Mouse (Mus musculus) fat pad, adult 2 months (tissue): ENCODE measurements around the gene Cnksr3.

ENCODE experiments used
- DNase-seq: peaks from one replicate; pipeline ENCODE4 v3.0.0-alpha.2; 2011; ENCODE audit warnings: low read depth, low spot score; ENCODE audit errors: extremely low read depth

Gene Cnksr3

GRCm38 (mm10) chr10:7149671-7150595, 62.1 kb downstream of the Cnksr3 start:
- DNase-seq, result no peak

DNA sequence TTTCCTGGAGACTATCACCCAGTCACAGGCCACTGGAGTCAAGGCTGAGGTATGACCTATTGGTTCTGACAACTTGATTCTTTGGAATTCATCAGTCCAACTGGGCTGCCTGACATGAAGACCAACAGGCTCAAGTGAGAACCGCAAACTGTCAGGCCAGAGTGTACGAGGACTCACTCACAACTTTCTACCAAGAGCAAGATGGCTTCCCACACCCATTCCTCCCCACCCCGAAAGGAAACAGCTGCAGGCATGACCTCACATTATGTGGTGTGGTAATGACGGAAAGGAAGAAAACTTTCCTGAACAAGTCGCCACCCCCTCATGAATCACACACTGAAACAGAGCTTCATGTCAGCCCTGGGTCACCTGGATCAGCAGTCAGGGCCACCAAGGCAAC, 66.4 kb downstream of the Cnksr3 start:
- no peak for DNase-seq

DNA sequence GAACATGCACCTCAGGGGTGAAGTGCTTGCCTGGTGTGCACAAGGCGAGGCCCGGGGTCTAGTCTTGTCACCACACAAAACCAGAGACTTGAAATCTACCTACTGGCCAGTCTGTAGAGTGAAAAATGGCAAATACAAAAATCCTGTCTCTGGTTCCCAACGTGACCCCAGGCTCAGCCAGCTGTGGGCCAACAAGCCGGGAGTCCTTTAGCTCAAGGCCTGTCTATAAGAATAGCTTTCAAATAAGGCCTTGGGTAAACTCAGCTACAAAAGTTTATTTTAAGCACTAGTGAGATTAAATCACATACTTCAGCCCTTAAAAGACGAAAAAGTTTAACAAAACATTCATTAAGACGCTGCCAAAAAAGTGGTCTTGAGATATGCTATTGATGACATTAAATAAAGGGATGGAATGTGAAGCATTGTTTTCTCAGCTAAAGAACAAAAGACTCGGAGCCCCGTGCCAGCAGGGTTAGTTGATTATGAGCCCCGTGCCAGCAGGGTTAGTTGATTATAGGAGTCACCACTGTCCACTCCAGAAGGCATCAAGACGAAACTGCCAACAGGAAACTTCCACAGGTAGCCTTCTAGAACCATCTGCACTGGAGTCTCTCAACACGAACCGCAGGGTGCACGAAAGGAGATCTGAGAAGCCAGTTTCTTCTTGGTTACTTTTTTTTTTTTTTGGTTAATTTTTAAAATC, 67.8 kb downstream of the Cnksr3 start:
- no peak for DNase-seq

- DNase-seq, result no peak
Observed at GRCm38 (mm10) chr10:7142287-7142686, 69.8 kb downstream of the Cnksr3 start.

GRCm38 (mm10) chr10:7140282-7140681, 71.8 kb downstream of the Cnksr3 start:
- DNase-seq, result no peak

GRCm38 (mm10) chr10:7138049-7138448, 74.0 kb downstream of the Cnksr3 start:
- DNase-seq, result no peak

DNA sequence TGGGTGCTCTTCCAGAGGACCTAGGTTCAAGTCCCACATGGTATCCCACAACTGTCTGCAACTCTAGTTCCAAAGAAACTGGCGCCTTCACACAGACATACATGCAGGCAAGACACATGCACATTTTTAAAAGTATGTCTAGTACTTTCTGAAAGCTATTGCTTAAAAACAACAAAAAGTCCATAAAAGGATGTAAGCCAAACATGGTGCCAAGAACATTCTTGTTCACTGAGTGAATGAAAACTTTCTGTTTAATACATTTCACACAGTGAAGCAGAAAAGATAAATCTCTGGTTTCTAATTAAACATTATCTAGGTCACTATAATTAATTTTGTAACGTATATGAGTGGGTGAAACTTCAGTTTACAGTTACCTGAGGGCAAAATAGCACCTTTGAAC, 76.3 kb downstream of the Cnksr3 start:
- no peak for DNase-seq

DNA sequence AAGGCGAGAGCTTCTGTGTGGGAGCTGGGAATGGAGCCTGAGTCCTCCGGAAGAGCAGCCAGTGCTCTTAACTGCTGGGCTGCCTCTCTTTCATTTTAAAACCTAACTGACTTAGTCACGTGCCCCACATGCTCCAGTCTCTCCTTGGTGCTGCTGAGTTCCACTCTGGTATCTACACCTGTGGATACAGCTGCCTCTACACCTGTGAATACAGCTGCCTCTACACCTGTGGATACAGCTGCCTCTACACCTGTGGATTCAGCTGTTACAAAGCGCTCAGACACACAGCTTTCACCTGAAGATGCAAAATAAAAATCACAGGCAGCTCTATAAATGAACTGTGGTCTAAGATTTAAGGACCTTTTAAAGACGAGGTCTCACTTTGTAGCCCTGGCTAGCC, 79.0 kb downstream of the Cnksr3 start:
- no peak for DNase-seq

GRCm38 (mm10) chr10:7131441-7131840, 80.6 kb downstream of the Cnksr3 start:
- no peak for DNase-seq

DNA sequence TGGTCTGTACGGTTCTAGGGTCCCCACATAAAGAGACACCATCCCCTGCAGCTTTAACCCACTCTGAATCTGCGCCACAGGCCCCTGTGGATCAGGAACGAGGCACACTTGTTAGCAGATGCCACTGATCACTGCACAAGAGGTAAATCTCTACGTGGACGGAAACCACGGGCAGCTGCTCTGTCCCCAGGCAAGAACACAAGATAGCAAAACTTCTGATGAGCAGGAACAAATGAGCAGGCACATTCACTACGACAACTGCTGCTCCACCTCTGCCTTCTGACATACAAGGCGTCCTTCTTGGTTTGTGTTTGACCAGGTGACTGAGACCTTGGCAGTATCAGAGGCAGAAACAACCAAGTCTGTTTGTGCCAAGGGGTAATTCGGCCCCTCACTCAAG, 84.2 kb downstream of the Cnksr3 start:
- DNase-seq, result no peak

DNA sequence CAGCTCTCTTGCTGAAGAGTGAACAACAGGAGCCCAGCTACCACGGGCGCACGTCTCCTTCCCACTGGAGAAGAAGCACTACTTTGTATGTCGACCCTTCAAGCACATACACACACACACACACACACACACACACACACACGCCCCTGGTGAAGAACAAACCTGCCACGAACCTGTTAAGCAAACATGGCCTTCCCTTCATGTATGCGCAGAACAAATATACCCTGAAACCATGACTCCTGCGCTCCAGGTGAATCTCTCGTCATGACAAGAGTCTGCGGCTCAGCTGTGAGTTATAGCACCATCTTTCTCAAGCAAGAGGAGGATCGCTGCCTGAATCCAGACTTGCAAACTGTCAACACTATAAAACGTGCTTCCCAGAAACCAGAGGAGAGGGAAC, 85.2 kb downstream of the Cnksr3 start:
- DNase-seq, result no peak

- DNase-seq, result no peak
Observed at GRCm38 (mm10) chr10:7126287-7126686, 85.8 kb downstream of the Cnksr3 start.

GRCm38 (mm10) chr10:7124993-7125392, 87.0 kb downstream of the Cnksr3 start:
- no peak for DNase-seq

GRCm38 (mm10) chr10:7122294-7122693, 89.7 kb downstream of the Cnksr3 start:
- DNase-seq, result no peak

GRCm38 (mm10) chr10:7120206-7120605, 91.8 kb downstream of the Cnksr3 start:
- no peak for DNase-seq

GRCm38 (mm10) chr10:7118258-7119077, 93.6 kb downstream of the Cnksr3 start:
- DNase-seq, result peak; percentile 16

DNA sequence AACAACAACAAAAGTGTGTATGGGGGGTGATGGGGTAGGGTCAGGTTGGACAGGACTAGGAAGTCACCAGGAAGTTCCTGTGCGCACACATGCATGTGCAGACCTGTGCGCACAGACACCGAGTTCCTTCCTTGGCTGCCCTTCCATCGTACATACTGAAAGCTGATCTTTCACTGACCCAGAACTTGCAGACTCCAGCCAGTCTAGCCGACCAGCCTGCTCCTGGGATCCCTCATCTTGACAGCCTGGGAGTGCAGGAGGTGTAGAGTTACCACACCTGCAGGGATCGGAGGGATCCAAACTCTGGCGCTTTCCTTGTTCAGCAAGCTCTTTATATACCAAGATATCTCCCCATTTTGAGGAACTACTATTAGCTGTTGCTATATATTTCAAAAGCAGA, 94.3 kb downstream of the Cnksr3 start:
- DNase-seq, result no peak

DNA sequence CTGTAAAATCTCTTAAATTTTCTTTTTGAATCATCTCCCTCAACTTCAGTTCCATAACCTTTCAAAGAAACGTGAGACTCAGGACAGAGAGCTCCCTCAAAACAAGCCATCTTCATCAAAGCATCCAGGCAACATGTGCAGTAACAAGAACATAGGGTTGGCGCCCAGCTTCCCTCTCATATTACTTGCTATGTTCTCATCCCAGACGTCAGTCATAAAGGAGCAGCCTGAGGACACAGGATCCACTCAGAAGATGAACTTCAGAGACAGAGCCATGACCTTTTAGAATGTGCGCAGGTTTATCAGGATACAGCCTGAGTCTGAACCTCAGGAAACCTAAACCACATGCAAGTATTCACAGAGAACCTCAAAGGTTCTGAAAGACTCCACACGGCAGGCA, 97.2 kb downstream of the Cnksr3 start:
- no peak for DNase-seq

- DNase-seq, result no peak
Observed at GRCm38 (mm10) chr10:7113747-7114146, 98.3 kb downstream of the Cnksr3 start.

- DNase-seq, result no peak
Observed at GRCm38 (mm10) chr10:7113144-7113543, 98.9 kb downstream of the Cnksr3 start.

DNA sequence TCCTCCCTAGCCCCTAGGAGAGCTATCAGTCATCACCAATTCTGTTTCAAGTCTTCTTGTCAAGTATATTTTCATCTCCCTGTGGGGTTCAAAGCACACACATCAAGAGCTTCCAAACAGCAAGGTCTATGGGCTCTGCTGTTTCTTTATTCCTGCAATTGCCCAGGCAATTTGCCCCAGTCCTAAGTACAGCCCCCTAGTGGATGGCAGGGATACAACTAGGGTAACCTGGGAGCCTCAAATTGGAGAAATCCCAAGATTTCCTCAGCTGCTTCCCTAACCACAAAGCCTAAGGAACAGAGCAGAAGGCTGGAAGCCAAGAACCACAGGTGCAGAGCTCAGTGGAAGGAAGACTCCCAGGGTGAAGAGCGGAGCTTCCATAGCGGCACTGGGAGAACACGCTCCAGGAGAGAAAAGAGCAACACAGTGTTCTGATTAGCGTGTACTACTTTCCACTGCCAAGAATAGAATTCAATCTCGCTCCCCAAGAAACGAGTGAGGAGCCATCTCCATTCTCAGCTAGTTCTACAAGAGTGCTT, 100.5 kb downstream of the Cnksr3 start:
- DNase-seq, result no peak
